Mouse (Mus musculus) spleen, adult 2 months (tissue): ENCODE results near the gene Anks1. TPM values are rescaled to one million over a fixed set of nuclear protein-coding genes. Genes with fewer than 3 reads are reported as not detected.
"Not testable (repeated sequence)": the region's sequence is repeated elsewhere in the genome, so short reads cannot be mapped to it uniquely, and the experiment has no call there.

Experiments
- DNase-seq, 2 experiments: peaks; one replicate each; pipeline versions ENCODE4 v3.0.0 to v3.0.0-alpha.2; 2012 to 2021; ENCODE audit warnings: low spot score in 2 of 2, low read depth in 1 of 2
- H3K27ac ChIP-seq: fragments of 200-500 bp; 2 replicates; pipeline ENCODE4 v1.5.1; 2012; ENCODE audit warnings: low read length, inconsistent platforms; ENCODE audit not compliant: insufficient read depth
- H3K27me3 ChIP-seq: fragments of 200-500 bp; 2 replicates; pipeline ENCODE4 v1.6.1; 2012; ENCODE audit warnings: mild to moderate bottlenecking, moderate library complexity, low read length, inconsistent platforms; ENCODE audit not compliant: control insufficient read depth, insufficient read depth
- H3K36me3 ChIP-seq: fragments of 200-500 bp; 2 replicates; pipeline ENCODE4 v1.6.1; 2012; ENCODE audit warnings: mild to moderate bottlenecking, low read length, inconsistent platforms; ENCODE audit not compliant: control insufficient read depth, insufficient read depth
- H3K4me1 ChIP-seq: fragments of 200-500 bp; 2 replicates; pipeline ENCODE4 v1.6.1; 2011; ENCODE audit warnings: inconsistent platforms; ENCODE audit not compliant: control insufficient read depth, insufficient read depth, insufficient read length
- H3K4me3 ChIP-seq: fragments of 200-500 bp; 2 replicates; pipeline ENCODE4 v1.5.1; 2011; ENCODE audit warnings: mild to moderate bottlenecking, inconsistent platforms; ENCODE audit not compliant: insufficient read depth, insufficient read length; ENCODE audit errors: extremely low read depth
- CTCF ChIP-seq: fragments of 200-500 bp; IDR thresholded peaks from 2 replicates; pipeline ENCODE4 v1.5.1; 2011; ENCODE audit warnings: mild to moderate bottlenecking, inconsistent platforms; ENCODE audit not compliant: insufficient read depth, insufficient read length, insufficient replicate concordance; ENCODE audit errors: extremely low read depth
- POLR2A ChIP-seq: fragments of 200-500 bp; IDR thresholded peaks from 2 replicates; pipeline ENCODE4 v1.6.1; 2011; ENCODE audit warnings: low read depth, low read length, inconsistent platforms
- WGBS: fragments of 180-500 bp; shearing (Covaris S2); methylation state at CpG from one replicate; pipeline ENCODE4 v1.1.7; 2018; 5-methylcytosine and 5-hydroxymethylcytosine counted together
- polyA plus RNA-seq: library from polyadenylated mRNA; depleted of rRNA; stranded (reverse); fragments of >200 nt; gene quantifications from 2 replicates; pipeline ENCODE4 v1.2.3, GENCODE M21; 2012

Anks1 gene
- polyA plus RNA-seq, 1 experiment: 25.9 TPM

- TF ChIP-seq POLR2A: no peak
- TF ChIP-seq CTCF: no peak
- no peak overlapping the region for H3K4me3 ChIP-seq
- no peak for DNase-seq
- peaks cover 2% of the 10 kb centered on the region; the same call in 1 of the 2 replicates for H3K4me1 ChIP-seq
- no peak overlapping the region for H3K27ac ChIP-seq
- H3K27me3 ChIP-seq: no peaks in the 10 kb centered on the region
- 82% methylated on average over 5 of the region's 5 CpGs for WGBS
- 0 out of 2 replicates have a peak, but pooled peaks cover 1% of the 10 kb centered on the region for H3K36me3 ChIP-seq
Observed at GRCm38 (mm10) chr17:27970305-27970704, 61.2 kb downstream of the Anks1 start.

- no peak overlapping the region for H3K27ac ChIP-seq
- no peak overlapping the region for H3K4me3 ChIP-seq
- TF ChIP-seq POLR2A (no peak), CTCF (no peak)
- no peak for DNase-seq
- H3K27me3 ChIP-seq: no peaks in the 10 kb centered on the region
- peaks cover 2% of the 10 kb centered on the region; the same call in 1 of the 2 replicates for H3K4me1 ChIP-seq
- 96% methylated on average over 9 of the region's 9 CpGs for whole genome bisulfite sequencing
- peaks cover 6% of the 10 kb centered on the region; the same call in 1 of the 2 replicates for H3K36me3 ChIP-seq
Observed at GRCm38 (mm10) chr17:27971496-27971895, 62.4 kb downstream of the Anks1 start.

- Histone ChIP-seq H3K4me3 (no peak overlapping the region), H3K36me3 (peaks cover 14% of the 10 kb centered on the region), H3K27ac (no peak overlapping the region), H3K27me3 (no peaks in the 10 kb centered on the region), H3K4me1 (no peaks in the 10 kb centered on the region)
- TF ChIP-seq CTCF: no peak
- no peak for TF ChIP-seq POLR2A
- 83% methylated on average over 4 of the region's 4 CpGs for WGBS
- no peak for DNase-seq
Observed at GRCm38 (mm10) chr17:27973337-27973736, 64.2 kb downstream of the Anks1 start.

GRCm38 (mm10) chr17:27976266-27976665 is 67.2 kb downstream of the Anks1 start:
- Histone ChIP-seq H3K4me1 (no peaks in the 10 kb centered on the region), H3K27me3 (no peaks in the 10 kb centered on the region), H3K36me3 (peaks cover 14% of the 10 kb centered on the region), H3K4me3 (no peak overlapping the region), H3K27ac (no peak overlapping the region)
- TF ChIP-seq CTCF (no peak), POLR2A (no peak)
- WGBS: 94% methylated on average over 14 of the region's 14 CpGs
- no peak for DNase-seq

- 91% methylated on average over 3 of the region's 3 CpGs for WGBS
Observed at GRCm38 (mm10) chr17:27977008-27977636, 68.0 kb downstream of the Anks1 start.

GRCm38 (mm10) chr17:27980391-27980955 is 71.4 kb downstream of the Anks1 start:
- TF ChIP-seq CTCF (no peak), POLR2A (no peak)
- 89% methylated on average over 3 of the region's 3 CpGs for WGBS
- DNase-seq: no peak
- Histone ChIP-seq H3K4me1 (no peaks in the 10 kb centered on the region), H3K27ac (no peak overlapping the region), H3K27me3 (no peaks in the 10 kb centered on the region), H3K36me3 (peaks cover 17% of the 10 kb centered on the region), H3K4me3 (no peak overlapping the region)

More at GRCm38 (mm10) chr17:27977008-27977636, 68.0 kb downstream of the Anks1 start:
- Histone ChIP-seq H3K4me1 (no peaks in the 10 kb centered on the region), H3K4me3 (no peak overlapping the region), H3K27me3 (no peaks in the 10 kb centered on the region), H3K27ac (no peak overlapping the region), H3K36me3 (peaks cover 14% of the 10 kb centered on the region)
- DNase-seq: no peak
- TF ChIP-seq CTCF: no peak

- Histone ChIP-seq H3K36me3 (peaks cover 21% of the 10 kb centered on the region), H3K4me3 (no peak overlapping the region), H3K4me1 (no peaks in the 10 kb centered on the region), H3K27me3 (no peaks in the 10 kb centered on the region), H3K27ac (no peak overlapping the region)
- TF ChIP-seq CTCF (no peak), POLR2A (no peak)
- DNase-seq: no peak
- 87% methylated on average over 5 of the region's 5 CpGs for WGBS
Observed at GRCm38 (mm10) chr17:27981451-27982069, 72.5 kb downstream of the Anks1 start.

GRCm38 (mm10) chr17:27982070-27982457 is 73.0 kb downstream of the Anks1 start:
- H3K27ac ChIP-seq, H3K4me1 ChIP-seq, DNase-seq, H3K27me3 ChIP-seq, H3K4me3 ChIP-seq: not testable (repeated sequence)
- peaks cover 22% of the 10 kb centered on the region for H3K36me3 ChIP-seq
- 87% methylated on average over 14 of the region's 14 CpGs for WGBS
